ENCODE assay signal across 7 mouse cellular contexts in genomic region chr11:93812125-93812868, GRCm38 (mm10).
DNase-seq lines count a peak whose midpoint lies in the region; ATAC-seq and TF ChIP-seq lines count a peak whose summit lies in the region.

No protein-coding gene starts in this region.

- H3K27me3 ChIP-seq in cerebellum, adult 2 months (ENCODE audit: control insufficient read depth, insufficient read depth, low read length): no peaks in the 10 kb centered on the region
- no peaks in the 10 kb centered on the region for H3K27me3 ChIP-seq in forebrain, postnatal 0 days (ENCODE audit: insufficient read depth, low read length)

- no peak overlapping the region for H3K27ac ChIP-seq in ES-E14 (ENCODE audit: insufficient read depth, low read depth, low read length, poor library complexity, severe bottlenecking)
- no peak overlapping the region for H3K27ac ChIP-seq in cerebellum, adult 2 months (ENCODE audit: insufficient read depth, low read length)
- H3K27ac ChIP-seq in forebrain, postnatal 0 days (ENCODE audit: low read depth, low read length): no peak overlapping the region

- TF ChIP-seq CTCF in cerebellum, adult 2 months (IDR thresholded peaks at IDR 0.05; ENCODE audit: borderline replicate concordance, insufficient read depth, low read depth, low read length): peak; percentile 95
- peak; percentile 95 for TF ChIP-seq CTCF in forebrain, postnatal 0 days (IDR thresholded peaks at IDR 0.05; ENCODE audit: low read depth)
- TF ChIP-seq CTCF in lung, adult 2 months (IDR thresholded peaks at IDR 0.05; ENCODE audit: insufficient read depth, low read length): peak; percentile 63

- 26% methylated on average over 11 of the region's 11 CpGs for WGBS in cerebellum, adult 2 months
- 29% methylated on average over 11 of the region's 11 CpGs for WGBS in forebrain, postnatal 0 days
- WGBS in lung, adult 2 months: 28% methylated on average over 11 of the region's 11 CpGs

- H3K9ac ChIP-seq in ES-E14 (ENCODE audit: insufficient read depth, low read depth, low read length, poor library complexity, severe bottlenecking): no peak overlapping the region
- H3K9ac ChIP-seq in forebrain, postnatal 0 days: no peak overlapping the region

- no peak overlapping the region for H3K4me2 ChIP-seq in forebrain, postnatal 0 days (ENCODE audit: low read depth)

- in situ Hi-C loops in ES-E14 (cut with MboI; ENCODE audit: low sequenced_read_pairs in 2 of 2, unreplicated experiment in 2 of 2): loop anchor here (25.0 kb wide), 2 partner anchors 300 to 675 kb away; no protein-coding TSS in a partner anchor

- H3K9me3 ChIP-seq in ES-E14 (ENCODE audit: control insufficient read depth, insufficient read depth, low read depth, low read length): no peaks in the 10 kb centered on the region
- no peaks in the 10 kb centered on the region for H3K9me3 ChIP-seq in forebrain, postnatal 0 days (ENCODE audit: low read length)

- no peaks in the 10 kb centered on the region for H3K36me3 ChIP-seq in ES-E14 (ENCODE audit: control insufficient read depth, insufficient read depth, low read length, poor library complexity, severe bottlenecking)
- H3K36me3 ChIP-seq in forebrain, postnatal 0 days (ENCODE audit: insufficient read depth): no peaks in the 10 kb centered on the region

- H3K4me1 ChIP-seq in ES-E14 (ENCODE audit: control insufficient read depth in 2 of 2, insufficient read depth in 2 of 2, low read length in 2 of 2, poor library complexity in 1 of 2): no peaks in the 10 kb centered on the region
- peaks cover 7% of the 10 kb centered on the region for H3K4me1 ChIP-seq in cerebellum, adult 2 months (ENCODE audit: control insufficient read depth, insufficient read depth, low read length)
- H3K4me1 ChIP-seq in forebrain, postnatal 0 days (ENCODE audit: insufficient read depth): no peaks in the 10 kb centered on the region
- H3K4me1 ChIP-seq in lung, adult 2 months (ENCODE audit: control insufficient read depth, insufficient read depth, low read length): no peaks in the 10 kb centered on the region

- TF ChIP-seq POLR2A in cerebellum, adult 2 months (IDR thresholded peaks at IDR 0.05; ENCODE audit: borderline replicate concordance, insufficient read depth, low read length): no peak
- TF ChIP-seq POLR2A in lung, adult 2 months (IDR thresholded peaks at IDR 0.05; ENCODE audit: borderline replicate concordance, extremely low read depth, low read depth, low read length): no peak

- no peak overlapping the region for H3K4me3 ChIP-seq in ES-E14 (ENCODE audit: insufficient read depth in 1 of 2, low read depth in 1 of 2, low read length in 2 of 2, poor library complexity in 1 of 2, severe bottlenecking in 1 of 2)
- H3K4me3 ChIP-seq in cerebellum, adult 2 months (replicated peaks; ENCODE audit: insufficient read depth, low read depth, low read length): no peak overlapping the region
- no peak overlapping the region for H3K4me3 ChIP-seq in forebrain, postnatal 0 days (ENCODE audit: low read depth, low read length)
- no peak overlapping the region for H3K4me3 ChIP-seq in lung, adult 2 months (replicated peaks; ENCODE audit: extremely low read depth, low read depth, low read length)

- peak; percentile 88 for ATAC-seq in forebrain, postnatal 0 days

- DNase-seq in B cell, adult 2 months: peak; percentile 5 to 6
- DNase-seq in ES-E14 (ENCODE audit: low read depth, low spot score): peak; percentile 63
- peak; percentile 80 to 82 for DNase-seq in cerebellum, adult 2 months
- peak; percentile 88 for DNase-seq in forebrain, postnatal 0 days
- DNase-seq in kidney, postnatal 25 days: peak; percentile 45 to 53
- peak; percentile 4 for DNase-seq in lung, adult 2 months
- DNase-seq in retina, postnatal 7 days (ENCODE audit: low read depth, low spot score): peak; percentile 48

TF ChIP-seq in ES-E14, 5 proteins besides CTCF, POLR2A, EP300 and RAD21:
- TF ChIP-seq ZC3H11A (IDR thresholded peaks at IDR 0.05; ENCODE audit: borderline replicate concordance, low read depth, low read length): peak; percentile 96
- no peak for TF ChIP-seq ZNF384 (IDR thresholded peaks at IDR 0.05; ENCODE audit: low read depth, low read length)
- no peak for TF ChIP-seq HCFC1 (IDR thresholded peaks at IDR 0.05; ENCODE audit: borderline replicate concordance, insufficient read depth, low read length)
- no peak for TF ChIP-seq CHD2 (IDR thresholded peaks at IDR 0.05; ENCODE audit: low read depth, low read length)
- TF ChIP-seq MAFK (IDR thresholded peaks at IDR 0.05; ENCODE audit: insufficient read depth, low read depth, low read length): peak; percentile 25; the same call in 1 of the 2 replicates

Comparison
In these comparisons a context has a peak if more than half of its experiments do, and no peak if none do; other contexts are left out.
1. DNase-seq: peak in every context shown above with its lines; median percentile 88 in forebrain, postnatal 0 days; 81 in cerebellum, adult 2 months; 63 in ES-E14; 49 in kidney, postnatal 25 days; 48 in retina, postnatal 7 days; 6 in B cell, adult 2 months; 4 in lung, adult 2 months.